Mouse (Mus musculus) lung, adult 2 months (tissue): Measurements from ENCODE around the gene Sephs1.

Experiments used
- CTCF ChIP-seq: fragments of 200-500 bp; IDR thresholded peaks from 2 replicates; pipeline ENCODE4 v1.5.1; 2011; ENCODE audit warnings: mild to moderate bottlenecking, low read length, control low read depth; ENCODE audit not compliant: insufficient read depth
- POLR2A ChIP-seq: fragments of 200-500 bp; IDR thresholded peaks from 2 replicates; pipeline ENCODE4 v1.6.1; 2011; ENCODE audit warnings: low read depth, mild to moderate bottlenecking, control low read depth, low read length, borderline replicate concordance; ENCODE audit errors: extremely low read depth

GRCm38 (mm10) chr2:4864008-4864816 lies 17.2 kb upstream of the Sephs1 start:
- TF ChIP-seq POLR2A (no peak), CTCF (peak; percentile 55)
